Mouse (Mus musculus): Measurements from ENCODE around the gene Bbs9.

DNA sequence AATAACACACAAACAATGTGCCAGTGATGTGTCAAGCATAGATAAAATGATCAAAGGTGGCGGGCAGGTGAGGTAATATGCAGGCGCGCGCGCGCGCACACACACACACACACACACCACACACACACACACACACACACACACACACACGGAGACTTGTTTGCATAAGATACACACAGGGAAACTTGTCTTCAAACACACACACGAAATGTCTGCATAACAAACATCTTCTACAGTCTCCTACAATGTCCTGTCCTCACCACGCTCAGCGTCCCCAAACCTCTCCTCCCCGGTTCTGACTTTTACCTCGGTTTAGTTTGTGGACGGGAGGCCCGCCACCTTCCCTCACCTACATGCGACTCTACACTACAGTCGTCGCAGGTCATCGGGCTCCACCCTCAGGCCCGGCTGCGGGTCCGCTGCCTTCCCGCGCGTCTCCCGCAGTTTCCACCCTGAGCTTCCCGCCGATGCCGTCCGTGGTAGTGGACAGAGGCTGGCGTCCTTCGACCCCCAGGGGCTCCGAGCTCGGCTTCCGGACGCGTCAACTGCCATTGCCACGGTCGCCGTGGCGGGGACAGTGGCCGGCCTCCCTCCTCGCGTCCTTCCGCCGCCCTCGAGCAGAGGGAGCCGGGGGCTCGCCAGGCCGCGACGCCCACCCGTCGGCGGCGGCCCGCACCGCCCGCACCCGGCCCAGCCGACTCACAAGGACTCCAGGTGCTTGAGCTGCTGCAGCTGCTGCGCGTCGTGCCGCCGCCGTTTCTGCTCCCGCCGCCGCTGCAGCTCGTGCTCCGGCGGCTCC, 7.9 kb upstream of the Bbs9 start:
- TF ChIP-seq CTCF (IDR thresholded peaks at IDR 0.05) (no peak), EP300 (IDR thresholded peaks at IDR 0.05) (no peak)
